Mouse (Mus musculus) kidney, postnatal 4 days (tissue): ENCODE results near the gene Clec16a.

Experiments used
- DNase-seq, 2 experiments: peaks; one replicate each; pipeline ENCODE4 v3.0.0; 2021; ENCODE audit warnings: mixed read lengths in 2 of 2

Gene Clec16a

DNA sequence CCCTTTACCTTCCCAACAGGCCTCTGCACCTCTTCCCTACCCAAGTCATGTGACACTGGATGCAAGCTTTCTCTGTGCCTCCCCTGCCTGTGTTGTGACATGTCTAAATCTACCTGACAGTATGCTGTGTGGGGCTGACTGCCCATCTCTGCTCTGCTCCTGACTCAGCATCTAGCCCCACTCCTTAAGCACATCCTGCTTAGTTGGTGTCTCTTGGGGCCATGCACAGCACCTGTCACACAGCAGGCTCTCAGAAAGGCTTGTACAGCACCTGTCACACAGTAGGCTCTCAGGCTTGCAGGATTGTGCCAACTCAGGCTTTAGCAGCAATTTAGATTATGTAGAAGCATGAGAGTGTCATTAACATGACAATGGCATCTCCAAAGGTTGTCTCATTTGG lies 106.7 kb downstream of the Clec16a start:
- no peak for DNase-seq

DNA sequence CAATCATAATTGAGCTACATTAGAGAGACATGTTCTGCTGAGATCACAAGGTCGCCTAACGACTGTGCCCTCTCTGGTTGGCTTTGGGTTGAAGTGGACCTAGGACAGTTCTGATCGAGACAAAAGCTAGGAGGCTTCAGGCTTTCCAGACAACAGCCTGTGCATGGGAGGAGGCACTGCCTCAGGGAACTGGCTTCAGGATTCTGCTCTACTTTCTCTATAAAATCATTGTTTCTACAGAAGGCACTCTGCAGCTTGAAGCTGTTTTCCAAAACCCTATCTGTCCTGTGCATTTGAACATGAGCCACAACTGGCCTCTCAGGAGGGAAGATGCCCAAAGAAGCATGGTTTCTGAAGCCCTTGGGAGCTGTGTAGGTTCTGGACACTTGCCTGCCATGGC lies 107.8 kb downstream of the Clec16a start:
- no peak for DNase-seq

DNA sequence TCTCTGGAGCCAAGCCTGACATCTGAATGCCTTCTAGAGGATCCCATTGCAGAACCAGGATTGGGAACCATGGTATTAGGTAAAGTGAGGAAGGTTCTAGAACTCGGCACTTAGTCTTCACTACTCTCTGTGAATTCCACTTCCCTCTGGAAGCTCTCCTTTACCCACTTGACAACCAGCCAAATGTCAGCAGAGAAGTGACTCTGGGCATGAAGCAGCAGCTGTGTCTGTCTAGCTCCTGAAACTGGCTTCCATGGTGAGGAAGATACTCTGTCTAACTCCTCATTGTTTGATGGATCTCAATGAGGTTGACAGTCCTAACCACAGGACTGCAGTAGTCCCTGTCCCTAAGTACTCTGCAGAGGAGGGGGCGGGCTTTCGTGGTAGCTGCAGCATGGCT lies 110.1 kb downstream of the Clec16a start:
- no peak for DNase-seq

DNA sequence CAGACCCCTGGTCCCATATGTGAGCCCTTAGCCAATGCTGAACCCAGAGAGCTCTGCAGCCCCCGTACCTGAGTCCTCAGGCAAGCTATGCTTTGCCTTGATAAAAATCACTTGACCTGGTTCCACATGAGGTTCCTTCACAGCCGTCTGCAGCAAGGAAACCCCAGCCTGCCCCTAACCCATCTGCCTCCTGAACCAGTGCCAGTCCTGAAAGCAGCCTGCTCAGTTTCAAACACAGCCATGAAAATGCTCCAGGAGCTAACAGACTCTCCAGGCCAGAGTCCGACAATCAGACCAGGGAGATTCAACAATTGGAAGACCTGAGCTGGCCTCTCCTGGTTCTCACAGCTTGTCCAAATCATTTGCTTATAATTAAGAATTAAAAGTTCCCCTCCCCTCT lies 110.8 kb downstream of the Clec16a start:
- DNase-seq: no peak

DNA sequence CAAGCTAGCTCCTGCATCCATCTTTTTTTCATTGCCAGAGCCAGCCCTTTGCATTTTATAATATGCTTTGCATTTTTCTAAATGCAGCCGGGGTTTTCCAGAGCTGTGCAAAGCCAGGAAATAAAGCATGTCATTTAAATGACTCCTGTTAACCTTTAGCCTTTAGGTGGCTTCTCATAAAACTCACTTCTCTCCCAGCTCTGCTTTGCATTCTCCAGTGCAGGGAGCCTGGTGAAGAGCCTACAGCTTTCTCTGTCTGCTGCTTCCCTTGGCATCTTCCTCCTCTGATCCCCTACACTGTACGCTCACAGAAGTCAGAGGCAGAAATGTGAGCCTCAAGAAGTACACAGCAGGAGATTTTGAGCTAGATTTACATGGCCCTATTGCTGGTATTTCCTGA lies 111.3 kb downstream of the Clec16a start:
- DNase-seq: no peak

DNA sequence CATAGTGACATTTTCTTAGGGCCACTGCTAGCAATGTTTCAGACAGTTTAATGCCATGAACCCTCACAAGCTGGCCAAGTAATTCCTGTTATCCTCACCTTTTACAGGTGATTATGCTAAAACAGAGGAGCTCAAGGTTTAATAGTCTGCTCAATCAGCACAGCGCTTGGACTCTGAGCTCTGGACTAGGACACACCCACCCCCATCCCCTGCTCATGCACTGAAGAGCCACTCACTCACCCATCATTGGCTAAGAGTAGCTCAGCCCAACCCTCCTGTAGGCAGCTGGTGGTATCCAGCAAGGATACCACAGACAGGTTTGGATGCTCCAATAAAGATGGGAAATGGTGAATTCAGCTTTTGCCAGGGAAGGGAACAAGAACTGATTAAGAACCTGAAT lies 111.8 kb downstream of the Clec16a start:
- DNase-seq: peak in 1 of 2 experiments; percentile 63

DNA sequence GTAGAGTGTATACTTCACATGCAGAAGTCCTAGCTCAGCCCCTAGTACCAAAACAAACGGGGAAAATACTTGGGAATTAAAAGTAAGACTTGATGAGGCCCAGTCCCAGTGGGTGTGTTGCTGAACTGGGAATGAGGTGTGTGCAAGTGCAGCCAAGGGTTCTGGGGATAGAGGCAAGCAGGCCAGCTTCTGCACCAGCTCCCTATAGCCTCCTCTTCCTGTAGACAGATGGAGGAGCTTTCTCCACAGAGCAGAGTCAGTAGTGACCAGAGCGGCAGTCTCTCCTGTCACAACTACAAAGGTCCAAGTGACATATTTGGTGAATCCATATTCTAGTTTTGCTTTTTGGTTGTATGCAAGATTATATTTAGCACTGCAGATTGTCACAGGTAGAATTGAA lies 114.1 kb downstream of the Clec16a start:
- no peak for DNase-seq

DNA sequence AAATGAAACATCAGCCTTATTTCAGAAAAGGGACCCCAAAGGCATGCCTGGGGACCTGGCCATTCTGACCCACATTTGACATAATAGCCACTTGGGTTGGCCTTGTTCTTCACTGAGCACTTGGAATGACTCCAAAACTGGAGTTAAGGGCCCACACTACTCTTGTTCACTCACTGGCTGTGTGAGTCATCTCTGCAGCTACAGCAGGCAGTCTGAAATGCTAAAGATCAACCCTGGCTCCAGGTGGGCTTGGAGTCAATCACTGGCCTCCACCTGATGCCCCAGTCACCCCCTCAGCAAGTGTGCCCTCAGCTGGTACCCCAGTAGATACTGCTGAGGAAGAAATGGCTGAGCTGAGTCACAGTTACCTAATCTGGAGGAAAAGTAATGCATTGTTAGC lies 115.4 kb downstream of the Clec16a start:
- no peak for DNase-seq

DNA sequence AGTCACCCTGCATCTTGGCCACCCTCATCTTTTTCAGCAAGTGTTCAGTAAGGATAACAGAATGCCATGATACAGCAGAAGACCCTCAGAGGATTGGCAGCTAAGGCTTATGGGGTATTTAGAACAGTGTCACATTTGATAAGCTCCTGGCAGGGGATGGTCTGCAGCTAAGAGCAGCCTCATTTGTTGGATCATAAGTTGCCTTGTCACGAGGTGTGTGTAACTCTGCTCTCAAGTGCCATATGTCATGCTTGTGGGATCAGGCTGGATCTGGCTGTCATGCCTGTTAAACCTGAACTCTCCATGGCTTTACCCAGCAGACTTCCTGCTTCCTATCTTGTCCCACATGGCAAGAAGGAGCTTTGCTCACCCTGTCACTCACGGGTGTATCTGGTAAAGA lies 116.2 kb downstream of the Clec16a start:
- DNase-seq: no peak

DNA sequence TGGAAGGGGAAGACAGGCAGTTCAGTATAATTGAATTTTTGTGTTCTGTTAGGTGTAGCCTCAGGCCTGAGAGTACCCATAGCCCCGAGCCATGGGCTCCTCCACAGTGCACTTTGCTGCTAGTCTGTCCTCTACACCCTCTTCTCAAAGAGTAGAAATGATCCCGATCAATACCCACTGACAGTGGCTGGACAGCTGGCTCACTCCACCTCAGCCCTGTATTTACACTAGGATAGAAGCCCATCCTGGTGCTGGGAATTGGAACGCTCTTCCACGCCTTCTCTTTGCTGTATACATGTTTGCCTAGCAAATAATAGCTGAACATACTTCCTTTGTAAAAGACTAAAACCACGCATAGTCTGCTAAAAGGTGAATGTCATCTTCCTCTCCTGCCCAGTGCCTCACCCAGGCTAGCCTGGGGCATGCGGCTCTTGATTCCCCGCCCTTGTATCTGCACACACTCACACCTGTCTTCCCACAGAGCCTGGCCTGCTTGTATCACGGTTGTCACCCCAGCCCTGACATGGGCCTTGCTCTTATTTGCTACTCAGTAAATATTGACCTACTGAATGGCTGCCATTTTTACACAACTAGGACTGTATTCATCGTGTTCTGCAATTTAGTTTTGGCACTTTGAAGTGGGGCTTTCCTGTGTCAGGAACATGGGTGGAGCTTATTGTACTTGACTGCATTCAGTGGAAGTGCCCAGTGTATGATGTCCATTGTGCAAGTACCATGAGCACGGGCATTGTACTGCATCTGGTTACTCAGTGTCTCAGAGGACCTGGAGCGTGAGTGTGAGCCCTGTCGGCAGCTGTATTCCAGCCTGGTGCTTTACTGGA lies 119.0 kb downstream of the Clec16a start:
- no peak for DNase-seq

DNA sequence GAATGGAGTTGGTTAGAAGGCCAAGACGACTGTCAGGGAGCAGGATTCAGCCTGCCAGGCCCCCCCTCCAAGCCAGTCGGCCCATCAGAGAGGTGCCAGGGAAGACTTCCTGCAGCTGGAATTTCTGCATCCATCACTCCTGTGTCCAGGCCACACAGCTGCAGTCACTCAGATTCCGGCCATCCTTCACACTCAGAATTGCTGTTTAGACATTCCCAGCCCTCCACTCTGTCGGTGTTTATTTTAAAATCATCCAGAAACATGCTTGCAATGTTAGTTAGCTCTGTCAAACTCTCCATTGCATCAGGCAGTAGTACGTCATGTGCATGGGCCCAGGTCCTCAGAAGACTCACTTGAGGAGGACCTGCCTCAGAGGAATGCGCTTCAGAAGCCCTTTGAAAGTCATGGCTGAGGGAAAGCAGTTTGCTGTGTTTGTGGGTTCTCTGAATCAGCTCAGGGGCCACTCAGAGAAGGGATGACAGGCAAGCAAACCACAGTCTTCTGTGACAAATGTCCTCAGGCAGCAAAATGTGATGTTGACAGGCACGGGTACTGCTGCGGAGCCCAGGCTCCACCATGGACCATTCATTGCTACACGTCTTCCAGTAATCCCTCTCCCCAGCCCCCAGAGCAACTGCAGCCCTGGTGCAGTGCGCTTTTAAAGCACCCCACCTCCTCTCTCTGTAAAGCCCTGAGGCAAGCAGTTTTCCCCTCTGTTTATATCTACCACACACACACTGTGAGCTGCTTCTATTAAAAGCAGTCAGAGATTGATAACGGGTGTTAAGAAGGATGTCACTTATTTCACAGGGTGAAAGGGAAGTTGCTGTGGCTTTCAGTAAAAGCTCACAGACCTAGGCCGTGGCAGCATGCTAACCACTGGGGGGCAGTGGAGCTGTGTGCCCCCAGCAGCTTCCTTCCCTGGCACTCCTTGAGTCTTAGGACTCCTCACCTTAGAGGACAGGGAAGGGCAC lies 120.1 kb downstream of the Clec16a start:
- DNase-seq: peak; percentile 57 to 71

DNA sequence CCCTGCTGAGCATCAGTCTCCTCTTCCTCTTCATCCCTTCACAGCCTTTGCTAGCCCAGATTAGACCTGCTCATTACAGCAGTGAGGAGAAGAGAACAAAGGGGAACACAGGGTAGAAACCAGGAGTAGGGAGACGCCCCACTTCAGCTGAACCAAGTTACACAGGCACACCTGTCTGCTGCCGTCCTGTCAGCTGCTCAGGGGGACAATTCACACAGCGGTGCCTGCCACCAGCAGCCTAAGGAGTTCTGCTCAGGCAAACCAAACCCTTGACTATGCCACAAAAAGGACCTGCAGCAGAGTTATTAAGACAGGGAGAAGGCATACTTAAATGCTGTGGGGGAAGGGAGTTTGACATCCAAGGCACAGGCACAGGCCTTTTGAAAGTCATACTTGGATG lies 121.6 kb downstream of the Clec16a start:
- no peak for DNase-seq

DNA sequence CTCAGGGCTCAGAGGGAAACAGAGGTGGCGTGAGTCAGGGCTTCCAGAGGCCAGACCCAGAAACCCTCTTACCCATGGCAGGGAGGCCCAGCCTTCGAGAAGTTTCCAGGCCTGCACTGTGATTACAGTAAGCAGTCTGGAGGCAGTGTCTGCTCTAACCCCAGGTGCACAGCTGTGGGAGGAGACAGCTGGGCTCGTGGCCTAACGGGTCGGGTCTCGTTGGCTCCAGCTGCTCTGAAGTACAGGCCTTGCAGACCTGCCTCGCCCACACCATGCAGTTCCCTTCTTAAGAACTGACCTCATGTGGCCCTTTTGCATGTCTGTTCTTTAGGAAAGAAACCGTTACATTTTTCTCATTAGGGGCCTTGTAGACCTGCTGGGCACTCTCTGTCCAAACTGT lies 123.3 kb downstream of the Clec16a start:
- DNase-seq: no peak

DNA sequence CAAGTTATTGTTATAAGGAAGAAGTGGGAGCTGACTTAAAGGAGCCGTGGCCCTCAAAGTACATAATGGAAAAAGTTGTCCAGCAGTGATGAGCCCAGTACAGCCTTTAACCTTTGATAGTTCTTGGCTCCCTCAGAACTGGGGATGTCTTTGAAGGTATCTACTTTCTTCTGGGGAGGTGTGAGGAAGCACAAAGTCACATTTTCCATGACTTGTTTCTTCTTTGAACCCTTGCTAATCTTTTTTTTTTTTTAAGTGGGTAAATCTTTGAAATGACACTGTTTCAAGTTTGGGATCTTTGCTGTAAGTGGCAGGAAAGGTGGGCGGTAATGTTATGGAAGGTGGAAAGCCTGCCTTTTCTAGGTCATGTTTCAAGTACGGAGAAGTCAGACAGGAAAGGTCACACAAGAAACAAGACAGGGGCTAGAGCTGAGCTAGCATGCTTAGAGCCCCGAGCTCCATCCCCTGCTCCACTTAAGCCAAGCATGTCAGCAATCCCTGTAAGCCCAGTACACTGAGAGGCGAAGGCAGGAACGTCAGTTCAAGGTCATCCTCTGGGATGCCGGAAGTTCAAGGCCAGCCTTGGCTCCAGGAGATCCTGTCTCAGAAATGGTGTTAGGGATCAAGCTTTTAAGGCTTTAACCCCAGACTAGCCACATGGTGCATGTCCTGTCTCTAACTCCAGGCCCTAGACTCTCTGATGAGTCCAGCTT lies 124.0 kb downstream of the Clec16a start:
- DNase-seq: no peak

DNA sequence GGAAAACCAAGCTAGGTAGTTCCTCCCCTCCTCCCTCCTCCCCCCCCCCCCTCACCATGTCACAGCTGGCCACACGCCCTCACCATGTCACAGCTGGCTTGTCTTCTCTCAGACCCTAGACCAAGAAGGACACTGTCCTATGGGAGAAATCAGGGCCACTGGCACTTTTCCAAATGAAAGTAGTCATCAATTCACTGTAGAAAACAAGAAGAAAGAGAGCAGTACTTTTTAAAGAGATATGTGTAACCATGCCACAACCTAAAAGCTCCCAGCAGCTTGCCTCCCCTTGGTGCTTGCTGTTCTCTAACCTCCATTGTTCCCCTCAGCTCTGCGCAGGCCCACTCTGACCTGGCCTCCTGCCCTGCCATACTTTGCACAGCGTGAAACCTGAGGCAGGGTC lies 124.8 kb downstream of the Clec16a start:
- DNase-seq: no peak

DNA sequence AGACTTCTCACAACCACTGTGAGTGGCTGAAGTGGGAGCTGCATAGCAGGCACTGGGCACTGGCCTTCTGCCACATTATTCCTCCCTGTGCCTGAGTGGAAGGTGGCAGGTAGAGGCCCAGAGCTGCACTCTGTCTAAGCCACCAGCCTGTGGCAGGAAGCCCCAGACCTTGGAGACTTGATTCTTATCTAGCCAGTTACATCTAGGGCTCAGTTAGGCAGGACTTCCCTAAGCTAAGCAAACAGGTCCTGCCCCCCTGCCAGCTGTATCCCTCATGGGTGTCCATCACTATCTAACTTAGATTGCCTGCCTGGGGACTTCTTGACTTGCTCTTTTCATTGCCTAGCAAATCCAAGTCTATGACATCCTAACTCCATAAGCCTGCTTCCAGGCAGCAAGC lies 127.4 kb downstream of the Clec16a start:
- no peak for DNase-seq

DNA sequence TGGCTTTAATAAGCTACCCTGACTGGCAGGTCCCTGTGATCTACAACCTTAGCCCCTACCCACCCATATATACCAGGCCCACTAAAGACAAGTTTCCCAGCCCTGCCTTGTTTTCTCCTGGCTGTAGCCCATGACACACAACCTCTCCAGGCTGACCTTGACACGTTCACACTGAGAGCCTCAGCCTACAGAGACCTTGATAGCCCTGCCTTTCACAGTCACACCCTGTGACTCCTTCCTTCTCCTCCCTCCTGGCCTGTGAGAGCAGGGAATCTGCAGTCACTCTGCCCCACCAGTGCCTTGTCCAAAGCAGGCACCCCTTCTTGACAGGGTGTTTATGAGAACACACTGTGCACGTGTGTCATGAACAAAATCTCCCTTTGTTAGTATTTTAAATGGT lies 128.9 kb downstream of the Clec16a start:
- DNase-seq: no peak

DNA sequence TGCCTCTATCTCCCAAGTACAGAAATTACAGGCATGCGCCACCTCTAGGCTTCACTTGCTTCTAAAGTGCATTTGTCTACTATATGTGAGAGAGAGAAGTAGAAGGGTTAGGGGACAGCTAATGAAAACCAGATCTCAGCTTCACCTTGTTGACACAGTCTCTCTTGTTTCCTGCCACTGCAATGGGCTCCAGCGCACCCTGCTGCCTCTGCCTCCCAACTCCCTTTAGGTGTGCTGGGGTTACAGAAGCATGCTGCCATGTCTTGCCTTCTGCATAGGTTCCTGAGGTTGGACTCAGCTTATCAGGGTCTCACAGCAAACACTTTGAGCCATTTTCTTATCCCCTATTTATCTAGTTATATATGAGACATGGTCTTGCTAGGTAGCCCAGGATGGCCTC lies 129.8 kb downstream of the Clec16a start:
- DNase-seq: no peak

DNA sequence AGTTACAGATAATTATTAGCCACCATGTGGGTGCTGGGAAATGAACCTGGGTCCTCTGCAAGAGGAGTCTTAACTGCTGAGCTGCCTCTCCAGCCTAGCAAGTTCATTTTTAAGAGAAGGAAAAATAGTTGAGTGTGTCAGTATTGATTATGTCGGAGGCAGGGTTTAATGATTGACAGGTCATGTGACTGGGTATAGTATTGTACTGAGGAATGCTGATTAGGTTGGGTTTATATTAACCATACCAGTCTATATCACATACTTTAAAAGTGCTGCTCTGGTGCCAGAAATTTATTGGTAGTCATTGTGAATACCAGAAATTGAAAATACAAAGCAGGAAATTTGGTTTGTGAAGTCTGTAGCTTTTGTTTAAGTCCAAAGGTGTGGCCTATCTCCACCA lies 130.5 kb downstream of the Clec16a start:
- no peak for DNase-seq

DNA sequence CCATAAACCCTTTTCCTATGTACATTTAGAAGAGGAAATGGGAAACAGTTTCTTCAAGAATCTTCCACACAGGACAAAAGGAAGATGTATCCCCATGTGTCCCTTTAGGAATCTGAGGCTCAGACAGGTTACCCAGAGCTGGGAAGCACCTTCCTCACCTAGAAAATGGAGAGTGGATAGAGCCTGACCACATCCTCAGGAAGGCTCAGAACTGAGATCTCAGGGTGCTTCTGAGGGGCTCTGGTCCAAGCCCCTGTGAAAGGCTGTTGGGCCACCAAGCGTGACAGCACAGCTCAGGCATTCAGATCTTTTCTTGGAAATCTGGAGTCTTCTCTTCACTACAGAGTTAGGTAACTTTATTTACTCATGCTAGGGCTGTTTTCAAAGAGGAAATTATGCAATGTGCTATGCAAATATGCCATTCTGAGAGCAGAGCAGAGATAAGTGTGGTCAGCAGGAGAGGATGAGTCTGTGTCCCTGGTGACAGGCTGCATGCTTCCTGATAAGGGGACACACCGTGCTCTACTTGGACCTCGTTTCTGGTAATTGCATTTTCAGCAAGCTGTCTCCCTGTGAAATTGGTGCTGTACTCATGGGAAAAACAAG lies 131.4 kb downstream of the Clec16a start:
- no peak for DNase-seq

DNA sequence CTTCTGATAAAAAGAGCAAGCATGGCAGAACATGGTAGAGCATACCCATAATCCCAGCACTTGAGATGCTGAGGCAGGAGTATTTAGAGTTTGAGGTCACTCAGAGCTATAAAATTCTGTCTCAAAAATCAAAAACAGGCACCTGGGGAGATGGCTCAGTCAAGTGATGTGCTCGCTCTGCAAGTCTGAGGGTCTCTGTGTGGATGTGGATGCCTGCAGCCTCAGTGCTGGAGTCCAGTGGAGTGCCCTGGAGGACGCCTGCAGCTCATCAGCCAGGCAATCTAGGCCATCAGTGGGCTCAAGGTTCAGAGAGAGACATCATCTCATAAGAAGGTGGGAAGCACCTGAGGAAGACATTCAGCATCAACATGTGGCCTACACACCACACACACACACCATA lies 137.4 kb downstream of the Clec16a start:
- DNase-seq: no peak

DNA sequence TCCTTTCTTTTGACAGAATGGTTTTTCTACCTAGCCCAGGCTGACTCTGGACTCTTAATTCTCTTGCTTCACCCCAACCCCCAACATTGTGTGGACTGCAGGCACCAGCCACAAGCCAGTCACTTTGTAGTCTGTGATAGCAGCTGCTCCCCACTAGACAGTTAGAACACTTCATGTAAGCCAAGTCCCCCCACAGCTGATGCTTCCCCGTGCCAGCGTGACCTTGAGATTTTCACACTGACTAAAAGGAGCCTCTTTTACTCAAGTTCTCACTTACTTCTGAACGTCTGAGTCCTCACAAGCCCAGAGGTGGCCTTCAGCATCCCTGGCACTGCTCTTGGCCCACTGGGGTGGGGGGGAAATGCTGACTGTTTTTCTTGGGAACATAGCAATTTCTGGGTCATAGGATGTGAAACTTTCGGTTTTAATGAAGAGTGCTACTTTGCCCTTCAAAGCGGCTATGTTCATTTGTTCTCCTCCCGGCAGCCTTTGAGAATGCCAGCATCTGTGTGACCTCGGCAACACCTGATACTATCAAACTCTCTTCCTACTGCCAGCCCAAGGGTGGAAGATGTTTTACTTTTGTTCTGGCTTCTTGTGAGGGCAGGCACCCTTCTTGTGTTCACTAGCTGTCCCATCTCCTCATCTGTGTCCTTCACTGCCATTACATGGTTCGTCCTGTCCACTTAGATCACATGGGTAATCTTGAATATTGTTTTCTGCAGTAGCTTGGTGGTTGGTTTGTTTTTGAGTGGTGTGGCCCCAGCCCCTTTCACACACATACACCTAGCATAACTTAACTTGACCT lies 138.3 kb downstream of the Clec16a start:
- DNase-seq: no peak
